Mouse (Mus musculus): Measurements from ENCODE around the gene Ptrh1. TPM values are rescaled to one million over a fixed set of nuclear protein-coding genes. Genes with fewer than 3 reads are reported as not detected.
A peak's percentile ranks its signal among the peaks of the same experiment; 100 is the strongest.

The Ptrh1 gene
- polyA plus RNA-seq, 1 experiment, result 7.9 TPM

DNA sequence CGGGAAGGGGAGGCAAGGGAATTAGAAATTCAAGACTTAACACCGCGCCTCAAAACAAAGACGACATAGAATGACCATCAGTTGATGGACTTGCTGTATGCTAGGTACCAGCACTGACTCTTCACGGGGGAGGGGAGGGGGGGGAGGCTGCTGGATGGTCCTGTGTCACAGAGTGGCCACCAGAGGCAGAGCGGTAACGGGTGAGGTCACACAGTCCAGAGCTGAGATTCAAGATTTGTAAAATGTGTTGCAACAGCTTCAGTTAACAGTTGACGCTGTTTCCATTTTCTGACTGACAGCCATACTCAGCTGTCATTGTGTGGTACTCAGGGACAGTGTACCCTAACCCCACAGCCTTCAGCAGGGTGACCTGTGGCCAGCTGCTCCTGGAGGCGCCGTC, 23.4 kb upstream of the Ptrh1 start:
- DNase-seq (ENCODE audit: extremely low spot score in 1 of 2, low spot score in 1 of 2), result no peak

DNA sequence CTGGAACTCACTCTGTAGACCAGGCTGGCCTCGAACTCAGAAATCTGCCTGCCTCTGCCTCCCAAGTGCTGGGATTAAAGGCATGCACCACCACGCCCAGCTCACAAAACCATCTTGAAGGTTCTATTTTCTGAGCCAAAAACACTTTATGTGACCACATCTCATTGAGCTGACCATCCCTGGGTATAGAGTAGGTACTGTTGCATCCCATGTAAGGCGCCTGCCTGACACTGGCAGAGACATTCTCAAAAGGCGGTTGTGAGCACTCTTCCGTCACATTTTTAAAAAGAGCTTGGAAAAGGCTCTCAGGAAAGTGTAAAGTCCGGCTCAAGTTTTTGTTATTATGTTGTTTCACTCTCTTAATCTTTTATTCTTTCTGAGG, 18.9 kb upstream of the Ptrh1 start:
- DNase-seq (ENCODE audit: extremely low spot score in 1 of 2, low spot score in 1 of 2), result no peak

DNA sequence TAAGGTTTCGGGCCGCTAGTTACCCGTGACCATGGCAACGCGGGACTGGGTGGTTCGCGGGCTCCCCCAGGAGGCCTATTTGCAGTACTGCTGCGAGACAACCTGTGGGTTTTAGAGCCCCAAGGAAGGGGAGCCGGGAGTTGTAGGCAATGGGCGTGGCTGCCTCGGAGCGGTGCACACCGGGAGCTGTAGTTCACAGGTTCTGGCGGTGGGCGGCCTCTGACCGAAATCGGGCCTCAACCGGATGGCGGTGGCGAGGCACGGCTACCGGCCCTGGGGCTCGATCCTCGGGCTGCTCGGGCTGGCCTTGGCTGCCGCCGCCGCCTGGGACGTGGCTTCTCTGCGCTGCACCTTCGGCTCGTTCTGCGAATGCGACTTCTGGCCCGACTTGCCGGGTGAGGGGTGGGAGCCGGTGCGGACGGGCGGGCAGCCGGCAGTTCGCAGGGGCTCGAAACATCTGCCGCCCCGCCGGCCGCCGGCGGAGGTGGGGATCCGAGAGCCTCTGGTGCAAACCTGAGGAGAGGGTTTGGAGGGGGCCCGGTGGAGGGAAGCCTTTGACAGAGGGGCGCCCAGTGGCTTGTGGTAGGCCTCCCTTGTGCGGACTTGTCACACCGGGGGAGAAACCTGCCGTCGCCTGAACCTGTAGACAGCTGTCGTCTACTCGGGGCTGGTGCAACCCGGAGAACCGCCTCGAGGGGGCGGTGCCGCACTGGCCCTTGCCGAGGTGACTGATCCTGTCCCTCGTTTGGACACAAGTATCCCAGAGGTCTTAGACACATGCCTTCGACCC, 18.3 kb upstream of the Ptrh1 start, which contains the start of gene Tor2a:
Gene Tor2a, plus strand, starts transcription at position 179 of the 790 bp plus-strand sequence.
- DNase-seq (ENCODE audit: extremely low spot score in 1 of 2, low spot score in 1 of 2), result peak; percentile 97 to 99

DNA sequence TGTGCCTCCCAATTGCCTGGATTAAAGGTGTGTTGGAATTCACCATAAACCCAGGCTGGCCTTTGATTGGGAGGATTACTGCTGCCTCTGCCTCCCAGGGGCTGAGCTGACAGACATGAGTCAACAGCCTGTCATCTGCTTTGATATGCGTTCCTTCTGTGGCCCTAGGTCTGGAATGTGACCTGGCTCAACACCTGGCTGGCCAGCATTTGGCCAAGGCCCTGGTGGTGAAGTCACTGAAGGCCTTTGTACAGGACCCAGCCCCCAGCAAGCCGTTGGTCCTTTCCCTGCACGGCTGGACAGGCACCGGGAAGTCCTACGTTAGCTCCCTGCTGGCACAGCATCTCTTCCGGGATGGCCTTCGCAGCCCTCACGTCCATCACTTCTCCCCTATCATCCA, 17.1 kb upstream of the Ptrh1 start:
- no peak for DNase-seq (ENCODE audit: extremely low spot score in 1 of 2, low spot score in 1 of 2)

DNA sequence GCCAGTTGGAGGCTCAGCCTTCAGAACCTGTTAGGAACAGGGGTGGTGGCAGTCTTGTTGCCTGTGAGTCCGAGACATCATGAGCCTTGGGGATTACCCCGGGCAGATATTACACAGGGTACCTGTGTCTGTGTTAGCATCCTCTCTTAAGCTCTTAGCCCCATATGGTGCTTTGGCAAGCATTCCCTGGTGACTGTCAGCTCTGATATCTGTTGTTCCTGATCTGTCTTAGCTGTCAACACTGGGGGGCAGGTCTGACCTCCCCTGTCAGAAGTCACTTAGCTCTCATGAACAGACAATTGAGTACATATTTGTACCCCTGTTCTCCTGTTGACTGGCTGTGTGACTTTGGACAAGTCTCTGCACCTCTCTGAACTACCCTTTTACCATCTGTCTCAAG, 16.6 kb upstream of the Ptrh1 start:
- no peak for DNase-seq (ENCODE audit: extremely low spot score in 1 of 2, low spot score in 1 of 2)

DNA sequence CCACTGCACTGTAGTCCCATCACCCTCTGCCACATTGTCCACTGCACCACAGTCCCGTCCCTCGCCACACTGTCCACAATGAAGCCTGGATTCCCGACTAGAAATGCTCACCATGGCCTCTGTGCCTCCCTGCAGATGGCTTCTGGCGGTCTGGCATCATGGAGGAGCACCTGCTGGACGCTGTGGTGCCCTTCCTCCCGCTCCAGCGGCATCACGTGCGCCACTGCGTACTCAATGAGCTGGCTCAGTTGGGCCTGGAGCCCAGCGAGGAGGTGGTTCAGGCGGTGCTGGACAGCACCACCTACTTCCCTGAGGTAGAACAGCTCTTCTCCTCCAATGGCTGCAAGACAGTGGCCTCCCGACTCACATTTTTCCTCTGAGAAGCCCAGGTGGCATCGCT, 14.2 kb upstream of the Ptrh1 start:
- no peak for DNase-seq (ENCODE audit: extremely low spot score in 1 of 2, low spot score in 1 of 2)

DNA sequence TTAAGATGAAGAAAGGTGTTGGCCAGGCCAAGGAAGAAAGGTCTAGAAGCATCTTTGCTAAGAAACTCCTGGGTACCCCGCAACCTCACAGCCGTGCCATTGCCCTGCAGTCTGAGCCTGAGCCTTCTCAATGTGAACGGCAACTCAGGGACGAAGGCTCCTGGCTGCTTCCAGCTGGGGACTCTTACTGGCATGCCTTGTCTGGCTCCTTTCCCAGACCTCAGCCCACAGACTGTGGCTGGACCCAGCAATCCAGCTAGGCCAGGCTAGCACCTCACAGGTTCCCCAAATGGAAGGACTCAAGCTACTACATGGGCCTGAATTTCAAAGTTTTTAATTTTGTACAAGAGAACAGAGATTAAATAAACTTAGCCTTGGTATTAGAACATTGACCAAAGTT, 13.7 kb upstream of the Ptrh1 start:
- no peak for DNase-seq (ENCODE audit: extremely low spot score in 1 of 2, low spot score in 1 of 2)

DNA sequence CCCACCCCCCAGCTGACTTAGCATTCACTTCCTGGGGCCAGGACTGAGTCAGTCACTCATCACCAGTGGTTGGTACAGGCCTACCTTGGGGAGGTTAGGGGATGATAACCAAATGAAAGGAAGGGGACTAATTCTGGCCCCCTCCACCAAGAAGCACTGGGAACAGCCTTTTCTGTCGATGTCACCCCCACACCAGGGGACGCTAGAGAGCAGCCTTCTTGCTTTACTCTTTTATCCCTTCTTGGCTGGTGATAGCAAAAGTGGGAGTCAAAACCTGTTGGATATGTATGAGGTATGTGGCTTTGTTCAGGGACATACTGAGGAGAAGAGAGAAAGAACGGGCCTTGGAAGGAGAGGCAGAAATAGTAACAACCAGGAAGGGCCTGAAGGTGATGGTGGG, 12.2 kb upstream of the Ptrh1 start:
- DNase-seq (ENCODE audit: extremely low spot score in 1 of 2, low spot score in 1 of 2), result no peak

DNA sequence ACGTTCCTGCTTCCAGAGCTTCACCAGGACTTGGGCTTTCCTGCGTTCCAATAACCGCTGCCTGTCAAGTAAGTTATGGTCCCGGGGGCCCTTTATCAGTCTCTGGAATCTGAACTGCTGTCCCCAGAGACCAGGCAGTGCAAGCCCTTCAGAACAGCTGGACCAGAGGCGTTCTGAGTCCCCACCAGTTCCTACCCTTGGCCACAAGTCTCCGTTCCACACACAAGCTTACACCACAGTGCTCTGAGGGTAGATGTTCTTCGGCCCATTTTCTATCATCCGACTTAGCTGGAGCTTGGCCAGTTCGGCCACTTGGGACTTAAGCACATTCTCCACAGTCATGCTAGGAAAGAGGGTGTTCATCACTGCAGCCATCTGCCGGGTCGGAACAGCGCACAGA, 8.3 kb upstream of the Ptrh1 start:
- DNase-seq (ENCODE audit: extremely low spot score in 1 of 2, low spot score in 1 of 2), result no peak

DNA sequence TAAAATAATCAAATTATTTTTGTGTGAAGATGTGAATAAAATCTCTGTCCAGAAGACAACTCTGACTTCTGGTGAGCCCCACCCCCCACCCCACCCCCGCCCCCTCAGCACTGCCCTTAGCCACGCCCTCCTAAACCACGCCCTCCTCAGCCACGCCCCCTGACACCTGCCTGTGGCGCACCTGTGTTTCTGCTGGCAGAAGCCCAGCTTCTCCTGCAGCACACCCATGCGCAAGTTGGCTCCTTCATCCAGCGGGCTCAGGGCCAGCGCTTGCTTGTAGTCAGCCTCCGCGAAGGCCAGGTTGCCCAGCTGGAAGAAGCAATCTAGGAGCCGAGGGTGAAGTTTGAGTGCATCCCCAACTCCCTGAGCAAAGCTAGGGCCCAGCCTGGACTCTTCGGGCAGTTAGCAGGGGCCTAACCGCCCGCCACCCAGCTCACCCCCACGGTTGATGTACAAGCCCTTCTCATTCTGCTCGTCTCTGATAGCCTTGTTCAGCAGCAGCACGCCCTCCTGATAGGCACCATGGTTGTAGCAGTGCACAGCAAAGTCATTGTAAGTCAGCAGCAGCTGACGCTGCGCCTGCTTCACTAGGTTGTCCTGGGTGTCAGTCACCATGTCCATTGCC, 6.8 kb upstream of the Ptrh1 start:
- DNase-seq (ENCODE audit: extremely low spot score in 1 of 2, low spot score in 1 of 2), result no peak

DNA sequence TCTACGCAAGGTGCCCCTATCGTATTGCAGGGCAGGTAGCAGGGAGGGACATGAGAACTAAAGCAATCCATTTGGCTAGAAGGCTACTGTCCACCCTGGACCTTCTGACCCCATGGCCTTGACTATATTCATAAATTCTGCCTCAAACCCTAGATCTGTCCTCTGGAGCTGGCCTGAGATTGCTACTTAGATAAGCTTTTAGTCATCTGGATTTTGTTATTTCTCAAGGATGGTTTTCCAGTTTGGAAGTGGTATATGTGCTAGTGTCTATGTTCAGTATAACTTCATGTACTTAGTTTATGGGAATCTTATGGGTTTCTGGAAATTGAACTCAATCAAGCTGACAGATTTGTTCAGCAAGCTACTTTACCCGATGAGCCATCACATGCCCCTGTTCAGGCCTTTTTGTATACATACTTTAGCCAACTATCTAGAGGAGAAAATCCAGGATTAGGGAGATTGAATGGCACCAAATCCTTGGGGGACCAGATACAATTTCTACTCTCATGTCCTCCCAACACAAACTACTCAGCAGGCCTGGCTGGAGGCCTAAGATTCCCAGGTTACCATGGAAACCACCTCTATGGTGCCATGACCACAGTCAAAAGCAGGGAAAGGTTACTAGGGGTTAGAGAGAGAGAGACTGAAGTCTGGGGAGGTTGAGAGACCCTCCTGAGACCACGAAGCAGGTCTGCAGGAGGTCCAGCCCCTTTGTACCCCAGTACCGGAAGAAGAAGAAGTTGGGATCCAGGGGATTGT, 6.1 kb upstream of the Ptrh1 start:
- DNase-seq (ENCODE audit: extremely low spot score in 1 of 2, low spot score in 1 of 2), result no peak

DNA sequence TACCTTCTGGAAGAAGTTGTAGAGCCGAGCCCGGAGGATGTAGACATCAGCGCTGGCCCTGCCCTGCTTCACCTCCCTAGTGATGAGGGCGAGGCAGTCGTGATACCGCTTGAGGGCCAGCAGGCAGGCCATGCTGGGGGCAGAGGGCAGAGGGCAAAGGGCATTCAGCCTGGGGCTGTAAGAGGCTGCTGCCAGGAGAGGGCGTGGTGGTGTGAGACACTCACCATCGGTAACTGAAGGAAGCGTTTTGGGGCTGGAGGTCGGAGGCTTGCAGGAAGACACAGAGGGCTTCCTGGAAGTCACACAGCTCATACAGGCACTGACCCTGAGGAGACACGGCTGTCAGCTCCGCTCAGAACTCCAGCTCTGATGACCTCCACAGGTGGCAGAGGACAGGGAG, 3.7 kb upstream of the Ptrh1 start:
- no peak for DNase-seq (ENCODE audit: extremely low spot score in 1 of 2, low spot score in 1 of 2)

DNA sequence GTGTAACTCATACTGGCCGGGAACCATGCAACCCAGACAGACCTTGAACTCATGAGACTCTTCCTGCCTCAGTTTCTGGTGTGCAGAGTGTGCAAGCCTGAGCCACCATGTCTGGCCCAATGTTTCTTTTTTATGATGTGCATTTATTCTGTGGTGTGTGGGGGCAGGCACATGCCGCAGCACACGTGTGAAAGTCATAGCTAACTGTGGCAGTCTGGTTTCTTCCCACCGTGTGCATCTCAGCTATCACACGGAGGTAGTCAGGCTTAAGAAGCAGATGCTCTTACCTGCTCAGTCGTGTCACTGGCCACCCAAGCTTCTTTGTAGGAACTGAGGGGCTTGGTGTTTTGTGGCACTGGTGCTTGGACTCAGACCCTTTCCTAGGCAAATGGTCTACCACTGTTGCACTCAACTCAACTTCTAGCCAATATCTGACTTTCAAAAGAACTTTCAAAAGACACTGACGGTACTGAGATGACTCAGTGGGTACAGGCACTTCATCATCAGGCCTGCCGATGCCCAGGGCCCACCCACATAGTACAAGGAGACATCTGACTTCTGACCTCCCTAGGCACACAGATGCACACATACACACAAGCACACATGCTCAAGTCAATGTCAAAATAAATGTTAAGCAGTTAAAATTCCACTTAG, 2.8 kb upstream of the Ptrh1 start:
- DNase-seq (ENCODE audit: extremely low spot score in 1 of 2, low spot score in 1 of 2), result no peak

DNA sequence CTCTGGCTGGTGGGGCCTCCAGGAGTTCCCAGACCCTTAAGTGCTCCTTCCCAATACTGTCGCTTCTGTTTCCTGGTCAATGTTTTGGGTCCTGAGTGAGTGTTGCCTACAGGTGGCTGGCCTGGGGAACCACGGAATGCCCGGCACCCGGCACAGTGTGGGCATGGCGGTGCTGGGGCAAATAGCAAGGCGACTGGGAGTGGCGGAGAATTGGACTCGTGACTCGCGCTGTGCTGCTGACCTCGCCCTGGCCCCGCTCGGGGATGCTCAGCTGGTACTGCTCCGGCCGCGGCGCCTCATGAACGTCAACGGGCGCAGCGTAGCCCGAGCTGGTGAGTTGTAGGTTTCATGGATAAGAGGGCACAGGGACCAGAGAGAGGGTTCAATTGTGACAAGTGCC, 606 bp downstream of the Ptrh1 start:
- DNase-seq (ENCODE audit: extremely low spot score in 1 of 2, low spot score in 1 of 2), result no peak

DNA sequence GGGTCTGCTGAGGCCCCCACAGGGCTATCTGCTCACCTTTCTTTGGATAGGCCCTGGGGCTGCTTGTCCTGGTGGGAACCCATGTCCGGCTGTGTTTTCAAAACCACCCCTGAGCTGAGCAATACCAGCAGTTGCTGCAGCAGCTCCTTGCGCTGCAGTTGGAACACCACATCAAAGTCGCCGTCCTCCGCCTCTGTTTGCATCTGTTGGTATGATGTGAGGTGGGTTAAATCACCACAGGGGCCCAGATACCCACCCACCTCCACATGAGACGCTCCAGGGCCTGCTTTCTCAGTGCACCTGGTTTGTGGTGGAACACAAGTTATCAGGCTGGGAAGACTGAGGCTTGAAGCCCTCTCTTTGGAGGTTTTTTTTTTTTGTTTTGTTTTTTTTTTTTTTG, 2.5 kb downstream of the Ptrh1 start:
- no peak for DNase-seq (ENCODE audit: extremely low spot score in 1 of 2, low spot score in 1 of 2)

DNA sequence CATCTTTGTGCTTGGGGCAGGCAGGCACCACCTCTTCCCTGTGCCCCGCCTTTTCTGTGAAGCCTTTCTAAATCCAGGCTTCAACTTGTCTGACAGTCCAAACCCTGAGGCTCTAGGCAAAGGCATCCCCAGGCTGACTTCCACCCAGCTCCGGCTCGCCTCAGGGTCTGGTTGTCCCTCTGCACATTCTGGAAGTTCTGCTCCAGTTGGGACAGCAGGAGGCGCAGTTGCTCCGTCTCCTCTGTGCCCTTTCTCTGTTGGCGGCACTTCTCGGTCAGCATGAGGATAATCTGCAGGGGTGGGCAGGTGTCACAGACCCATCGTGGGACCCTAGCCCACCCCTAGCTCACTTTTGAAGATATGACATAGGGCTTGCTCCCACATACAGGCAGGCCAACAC, 3.5 kb downstream of the Ptrh1 start:
- DNase-seq (ENCODE audit: extremely low spot score in 1 of 2, low spot score in 1 of 2), result peak; percentile 38 to 74

DNA sequence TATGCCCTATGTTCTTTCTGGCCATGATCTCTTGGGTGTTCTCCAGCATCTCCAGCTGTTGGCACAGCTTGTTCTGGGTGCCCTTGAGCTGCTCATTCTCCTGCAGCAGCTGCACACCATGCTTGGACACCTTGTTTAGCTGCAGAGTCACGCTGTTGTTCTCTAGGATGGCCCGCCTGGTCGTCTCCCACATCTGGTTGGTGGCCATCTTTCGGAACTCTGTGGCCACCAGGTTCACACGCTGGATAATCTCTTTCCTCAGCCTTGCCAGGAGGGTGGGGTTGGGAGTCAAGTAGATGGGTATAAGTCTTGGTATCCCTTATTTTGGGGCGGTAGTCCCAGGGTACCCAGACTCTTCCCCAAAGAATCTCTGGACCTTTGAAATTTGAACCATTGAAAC, 4.1 kb downstream of the Ptrh1 start:
- DNase-seq (ENCODE audit: extremely low spot score in 1 of 2, low spot score in 1 of 2), result no peak

DNA sequence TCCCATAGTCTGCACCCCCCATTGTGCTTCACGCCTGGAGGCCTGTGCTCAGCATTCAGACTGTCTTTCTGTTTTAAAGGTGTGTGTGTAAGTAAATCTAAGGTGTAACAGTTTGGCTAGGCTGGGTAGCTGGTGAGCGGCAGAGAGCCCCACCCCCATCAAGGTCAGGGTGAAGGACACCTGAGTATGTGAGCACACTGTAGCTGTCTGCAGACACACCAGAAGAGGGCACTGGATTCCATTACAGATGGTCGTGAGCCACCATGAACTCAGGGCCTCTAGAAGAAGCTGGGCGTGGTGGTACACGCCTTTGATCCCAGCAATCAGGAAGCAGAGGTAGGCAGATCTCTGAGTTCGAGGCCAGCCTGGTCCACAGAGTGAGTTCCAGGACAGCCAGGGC, 6.1 kb downstream of the Ptrh1 start:
- DNase-seq (ENCODE audit: extremely low spot score in 1 of 2, low spot score in 1 of 2), result no peak

DNA sequence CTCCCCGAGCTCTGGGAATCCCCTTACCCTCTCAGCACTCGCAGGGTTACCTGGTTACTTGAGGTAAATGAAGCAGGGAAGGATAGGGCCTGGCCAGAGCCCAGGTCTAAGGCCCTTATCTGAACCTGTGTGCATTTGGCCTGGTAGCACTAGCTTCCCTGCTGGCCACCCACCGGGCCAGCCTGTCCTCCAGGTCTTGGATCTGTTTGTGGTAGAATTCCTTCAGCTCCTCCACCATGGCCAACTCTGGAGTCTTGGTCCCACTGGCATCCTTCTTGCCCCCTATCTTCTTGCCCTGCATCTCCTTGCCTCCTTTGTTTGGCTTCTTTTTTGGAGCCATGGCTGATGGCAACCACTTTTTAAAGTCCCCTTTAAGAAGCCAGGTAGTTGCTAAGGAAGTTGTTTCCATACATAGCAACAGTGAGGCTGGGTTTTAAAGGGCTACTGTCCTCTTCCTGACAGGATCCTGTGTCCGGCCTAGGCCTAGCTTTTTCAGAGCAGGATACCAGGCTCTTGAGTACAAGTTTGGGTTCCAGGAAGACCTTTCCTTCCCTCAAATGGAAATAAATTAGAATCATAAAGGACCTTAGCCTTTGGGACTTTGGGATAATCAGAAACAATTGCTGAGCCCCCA, 8.6 kb downstream of the Ptrh1 start, which contains the start of gene Cfap157:
Gene Cfap157, minus strand, starts transcription at position 381 of the 634 bp plus-strand sequence.
- DNase-seq (ENCODE audit: extremely low spot score in 1 of 2, low spot score in 1 of 2), result peak in 1 of 2 experiments; percentile 42

DNA sequence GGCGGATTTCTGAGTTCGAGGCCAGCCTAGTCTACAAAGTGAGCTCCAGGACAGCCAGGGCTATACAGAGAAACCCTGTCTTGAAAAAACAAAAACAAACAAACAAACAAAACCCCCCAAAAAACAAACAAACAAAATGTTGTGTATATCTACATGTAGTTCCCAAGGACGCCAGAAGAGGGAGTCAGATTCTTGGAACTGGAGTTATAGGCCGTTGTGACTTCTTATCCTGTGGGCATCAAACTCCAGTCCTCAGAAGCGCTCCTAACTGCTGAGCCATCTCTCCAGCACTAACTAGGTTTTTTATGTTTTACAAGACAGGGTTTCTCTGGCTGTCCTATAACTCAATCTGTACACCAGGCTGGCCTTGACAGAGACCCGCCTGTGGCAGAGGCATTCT, 11.6 kb downstream of the Ptrh1 start:
- peak in 1 of 2 experiments; percentile 70 for DNase-seq (ENCODE audit: extremely low spot score in 1 of 2, low spot score in 1 of 2)

DNA sequence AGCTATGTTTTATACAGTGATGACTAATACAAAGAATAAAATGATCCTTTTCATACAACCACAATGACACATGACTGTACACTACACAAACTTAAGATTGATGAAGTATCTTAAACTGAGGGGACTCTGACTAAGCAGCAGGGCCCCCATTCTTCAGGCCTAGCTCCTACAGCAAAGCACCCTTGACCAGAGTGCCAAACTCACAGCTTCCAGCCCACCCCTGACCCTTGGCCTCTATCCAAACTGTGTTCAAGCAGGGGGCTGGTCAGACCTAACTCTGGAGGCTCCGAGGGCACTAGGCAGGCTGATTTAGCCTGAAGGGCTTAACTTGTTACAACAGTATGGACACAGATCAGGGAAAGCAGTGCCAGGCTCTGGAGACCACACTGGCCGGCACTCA, 13.0 kb downstream of the Ptrh1 start:
- DNase-seq (ENCODE audit: extremely low spot score in 1 of 2, low spot score in 1 of 2), result no peak
